Mouse (Mus musculus): ENCODE measurements around the gene Hdhd3. TPM values are rescaled to one million over a fixed set of nuclear protein-coding genes. Genes with fewer than 3 reads are reported as not detected.
"Not testable (repeated sequence)": the region's sequence is repeated elsewhere in the genome, so short reads cannot be mapped to it uniquely, and the experiment has no call there.

Hdhd3 gene
- total and polyA plus RNA-seq, 3 experiments, result 3.9 to 9.0 (median 4.0) TPM

GRCm38 (mm10) chr4:62480709-62481605 is 22.3 kb downstream of the Hdhd3 start:
- Histone ChIP-seq H3K27ac (no peak overlapping the region), H3K4me1 (ENCODE audit: control insufficient read depth, insufficient read depth, low read length) (peaks cover 3% of the 10 kb centered on the region), H3K9ac (ENCODE audit: low read depth, low read length) (no peak overlapping the region), H3K79me2 (replicated peaks; ENCODE audit: control insufficient read depth, insufficient read depth, low read length) (no peaks in the 10 kb centered on the region), H3K4me3 (no peak overlapping the region), H3K27me3 (ENCODE audit: control insufficient read depth, insufficient read depth, low read length) (no peaks in the 10 kb centered on the region), H3K36me3 (ENCODE audit: control insufficient read depth, insufficient read depth, low read length) (peaks cover 4% of the 10 kb centered on the region; the same call in 1 of the 2 replicates)
- intact Hi-C loops (cut with DNase I), result no loop called here
- TF ChIP-seq POLR2A (IDR thresholded peaks at IDR 0.05; ENCODE audit: insufficient read depth, low read depth, low read length) (no peak), CTCF (IDR thresholded peaks at IDR 0.05) (no peak), EP300 (IDR thresholded peaks at IDR 0.05; ENCODE audit: insufficient read depth, low read depth, low read length) (no peak)
- WGBS, result 32% methylated on average over 10 of the region's 10 CpGs
- peak in 1 of 2 experiments; percentile 13 for DNase-seq

- WGBS, result 4% methylated on average over 71 of the region's 71 CpGs
- intact Hi-C loops (cut with DNase I), result no loop called here
- peak; percentile 42 to 45 for DNase-seq
- H3K79me2 ChIP-seq (replicated peaks; ENCODE audit: control insufficient read depth, insufficient read depth, low read length), result no peaks in the 10 kb centered on the region
- peak within 1 kb of the TSS; percentile 46 for H3K4me3 ChIP-seq
- no peaks in the 10 kb centered on the region for H3K27me3 ChIP-seq (ENCODE audit: control insufficient read depth, insufficient read depth, low read length)
- H3K9ac ChIP-seq (ENCODE audit: low read depth, low read length), result peak within 1 kb of the TSS; percentile 44
- no peak for TF ChIP-seq EP300 (IDR thresholded peaks at IDR 0.05; ENCODE audit: insufficient read depth, low read depth, low read length)
- no peak for TF ChIP-seq CTCF (IDR thresholded peaks at IDR 0.05)
- no peak for TF ChIP-seq POLR2A (IDR thresholded peaks at IDR 0.05; ENCODE audit: insufficient read depth, low read depth, low read length)
- H3K27ac ChIP-seq, result no peak within 1 kb of the TSS
- H3K4me1 ChIP-seq (ENCODE audit: control insufficient read depth, insufficient read depth, low read length), result peaks cover 3% of the 10 kb centered on the region
- peaks cover 4% of the 10 kb centered on the region; the same call in 1 of the 2 replicates for H3K36me3 ChIP-seq (ENCODE audit: control insufficient read depth, insufficient read depth, low read length)
These were observed 23.1 kb downstream of the Hdhd3 start, which contains the start of gene Bspry for GRCm38 (mm10) chr4:62479937-62480708. Bspry (plus strand) TSS chr4:62480053.

- H3K27me3 ChIP-seq (ENCODE audit: control insufficient read depth, insufficient read depth, low read length); H3K27ac ChIP-seq; H3K36me3 ChIP-seq (ENCODE audit: control insufficient read depth, insufficient read depth, low read length); H3K79me2 ChIP-seq (replicated peaks; ENCODE audit: control insufficient read depth, insufficient read depth, low read length); DNase-seq; H3K4me1 ChIP-seq (ENCODE audit: control insufficient read depth, insufficient read depth, low read length); intact Hi-C loops (cut with DNase I): not testable (repeated sequence)
- 11% methylated on average over 11 of the region's 11 CpGs for WGBS
- Histone ChIP-seq H3K9ac (ENCODE audit: low read depth, low read length) (peak overlapping the region; percentile 43; the same call in 1 of the 2 replicates), H3K4me3 (peak overlapping the region; percentile 46)
- peak; percentile 57 for TF ChIP-seq CTCF (IDR thresholded peaks at IDR 0.05)
These were observed 23.7 kb downstream of the Hdhd3 start for GRCm38 (mm10) chr4:62479593-62479936.

GRCm38 (mm10) chr4:62477542-62478244 is 25.6 kb downstream of the Hdhd3 start:
- H3K9ac ChIP-seq (ENCODE audit: low read depth, low read length), result no peak overlapping the region
- no peak overlapping the region for H3K4me3 ChIP-seq
- H3K36me3 ChIP-seq (ENCODE audit: control insufficient read depth, insufficient read depth, low read length), result peaks cover 4% of the 10 kb centered on the region; the same call in 1 of the 2 replicates
- TF ChIP-seq CTCF (IDR thresholded peaks at IDR 0.05), result no peak
- TF ChIP-seq POLR2A (IDR thresholded peaks at IDR 0.05; ENCODE audit: insufficient read depth, low read depth, low read length), result no peak
- 88% methylated on average over 6 of the region's 6 CpGs for WGBS
- no peak overlapping the region for H3K27ac ChIP-seq
- H3K4me1 ChIP-seq (ENCODE audit: control insufficient read depth, insufficient read depth, low read length), result peaks cover 3% of the 10 kb centered on the region
- no peaks in the 10 kb centered on the region for H3K79me2 ChIP-seq (replicated peaks; ENCODE audit: control insufficient read depth, insufficient read depth, low read length)
- no peaks in the 10 kb centered on the region for H3K27me3 ChIP-seq (ENCODE audit: control insufficient read depth, insufficient read depth, low read length)
- intact Hi-C loops (cut with DNase I), result no loop called here
- no peak for DNase-seq

- intact Hi-C loops (cut with DNase I), result no loop called here
These were observed 27.5 kb downstream of the Hdhd3 start for GRCm38 (mm10) chr4:62475793-62476192.

More at GRCm38 (mm10) chr4:62475793-62476192, 27.5 kb downstream of the Hdhd3 start:
- no peaks in the 10 kb centered on the region for H3K27me3 ChIP-seq (ENCODE audit: control insufficient read depth, insufficient read depth, low read length)
- no peak overlapping the region for H3K9ac ChIP-seq (ENCODE audit: low read depth, low read length)
- DNase-seq, result no peak
- no peak overlapping the region for H3K27ac ChIP-seq
- peaks cover 3% of the 10 kb centered on the region for H3K4me1 ChIP-seq (ENCODE audit: control insufficient read depth, insufficient read depth, low read length)
- H3K36me3 ChIP-seq (ENCODE audit: control insufficient read depth, insufficient read depth, low read length), result peaks cover 4% of the 10 kb centered on the region; the same call in 1 of the 2 replicates
- no peaks in the 10 kb centered on the region for H3K79me2 ChIP-seq (replicated peaks; ENCODE audit: control insufficient read depth, insufficient read depth, low read length)
- TF ChIP-seq POLR2A (IDR thresholded peaks at IDR 0.05; ENCODE audit: insufficient read depth, low read depth, low read length) (no peak), EP300 (IDR thresholded peaks at IDR 0.05; ENCODE audit: insufficient read depth, low read depth, low read length) (no peak), CTCF (IDR thresholded peaks at IDR 0.05) (no peak)
- WGBS, result 84% methylated on average over 6 of the region's 6 CpGs
- no peak overlapping the region for H3K4me3 ChIP-seq

All from heart, adult 2 months (tissue).